Mouse (Mus musculus): ENCODE data around the gene Cd320.

DNA sequence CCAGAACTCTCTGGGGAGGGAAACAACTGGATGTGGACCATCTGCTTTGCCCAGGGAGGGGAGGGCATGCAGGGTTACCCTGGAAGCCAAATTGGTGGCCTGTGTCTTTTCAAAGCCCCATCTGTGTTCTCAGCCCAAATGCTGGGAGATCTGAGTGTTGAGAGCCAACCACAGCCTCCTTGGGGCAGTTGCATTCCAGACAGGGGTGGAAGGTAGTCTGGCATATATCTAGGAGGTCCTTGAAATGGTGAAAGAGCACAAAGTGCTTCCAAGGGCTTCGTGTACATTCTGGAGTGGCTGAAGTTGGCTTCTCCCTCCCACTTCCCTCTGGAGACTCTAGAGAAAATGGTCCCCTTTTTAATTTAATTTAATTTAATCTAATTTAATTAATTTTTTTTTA lies 38.1 kb upstream of the Cd320 start:
- TF ChIP-seq CTCF (IDR thresholded peaks at IDR 0.05; ENCODE audit: borderline replicate concordance, control insufficient read depth, extremely low read depth, insufficient read depth, low read length, poor library complexity) (no peak), POLR2A (IDR thresholded peaks at IDR 0.05; ENCODE audit: control insufficient read depth, extremely low read depth, insufficient read depth, low read length, poor library complexity) (no peak)

All from thymus, adult 2 months (tissue).